Mouse (Mus musculus): ENCODE measurements around the gene Ncbp3. TPM values are rescaled to one million over a fixed set of nuclear protein-coding genes. Genes with fewer than 3 reads are reported as not detected.
"Not testable (repeated sequence)": the region's sequence is repeated elsewhere in the genome, so short reads cannot be mapped to it uniquely, and the experiment has no call there.

Ncbp3 gene
- polyA plus RNA-seq, 1 experiment from 2014 or later = 13.5 TPM

GRCm38 (mm10) chr11:73094231-73094995 is 46.8 kb downstream of the Ncbp3 start:
- H3K9me3 ChIP-seq (replicated peaks) = no peaks in the 10 kb centered on the region
- no peak for ATAC-seq (ENCODE audit: low FRiP score)
- no peak overlapping the region for H3K4me2 ChIP-seq (replicated peaks)
- 74% methylated on average over 11 of the region's 11 CpGs for WGBS
- no peak overlapping the region for H3K27ac ChIP-seq
- no peaks in the 10 kb centered on the region for H3K27me3 ChIP-seq
- no peak overlapping the region for H3K9ac ChIP-seq
- no peaks in the 10 kb centered on the region for H3K4me1 ChIP-seq
- no peaks in the 10 kb centered on the region for H3K36me3 ChIP-seq
- no peak overlapping the region for H3K4me3 ChIP-seq

- H3K27me3 ChIP-seq = no peaks in the 10 kb centered on the region
- whole genome bisulfite sequencing = 72% methylated on average over 5 of the region's 5 CpGs
- no peak for ATAC-seq (ENCODE audit: low FRiP score)
These were observed 51.3 kb downstream of the Ncbp3 start for GRCm38 (mm10) chr11:73098860-73099259.

GRCm38 (mm10) chr11:73099976-73100750 is 52.6 kb downstream of the Ncbp3 start:
- no peak overlapping the region for H3K9ac ChIP-seq
- no peak for ATAC-seq (ENCODE audit: low FRiP score)
- no peaks in the 10 kb centered on the region for H3K36me3 ChIP-seq
- H3K27me3 ChIP-seq = no peaks in the 10 kb centered on the region
- H3K4me3 ChIP-seq = no peak overlapping the region
- no peaks in the 10 kb centered on the region for H3K9me3 ChIP-seq (replicated peaks)
- no peak overlapping the region for H3K27ac ChIP-seq
- no peaks in the 10 kb centered on the region for H3K4me1 ChIP-seq
- H3K4me2 ChIP-seq (replicated peaks) = no peak overlapping the region
- 78% methylated on average over 14 of the region's 14 CpGs for WGBS

More at GRCm38 (mm10) chr11:73098860-73099259, 51.3 kb downstream of the Ncbp3 start:
- H3K36me3 ChIP-seq = no peaks in the 10 kb centered on the region
- H3K27ac ChIP-seq = no peak overlapping the region
- H3K9me3 ChIP-seq (replicated peaks) = no peaks in the 10 kb centered on the region
- no peak overlapping the region for H3K9ac ChIP-seq
- H3K4me1 ChIP-seq = no peaks in the 10 kb centered on the region
- no peak overlapping the region for H3K4me2 ChIP-seq (replicated peaks)
- no peak overlapping the region for H3K4me3 ChIP-seq

- no peaks in the 10 kb centered on the region for H3K36me3 ChIP-seq
- H3K9ac ChIP-seq = no peak overlapping the region
- no peaks in the 10 kb centered on the region for H3K4me1 ChIP-seq
- WGBS = 84% methylated on average over 4 of the region's 4 CpGs
- no peaks in the 10 kb centered on the region for H3K27me3 ChIP-seq
- no peak for ATAC-seq (ENCODE audit: low FRiP score)
- H3K4me3 ChIP-seq = no peak overlapping the region
- H3K4me2 ChIP-seq (replicated peaks) = no peak overlapping the region
- no peaks in the 10 kb centered on the region for H3K9me3 ChIP-seq (replicated peaks)
- H3K27ac ChIP-seq = no peak overlapping the region
These were observed 53.7 kb downstream of the Ncbp3 start for GRCm38 (mm10) chr11:73101308-73101707.

- H3K9me3 ChIP-seq (replicated peaks) = no peaks in the 10 kb centered on the region
- WGBS = 54% methylated on average over 3 of the region's 3 CpGs
These were observed 57.7 kb downstream of the Ncbp3 start for GRCm38 (mm10) chr11:73105246-73105645.

GRCm38 (mm10) chr11:73107358-73107757 is 59.8 kb downstream of the Ncbp3 start:
- not testable (repeated sequence) for H3K4me2 ChIP-seq (replicated peaks)

More at GRCm38 (mm10) chr11:73105246-73105645, 57.7 kb downstream of the Ncbp3 start:
- H3K36me3 ChIP-seq = no peaks in the 10 kb centered on the region
- no peak for ATAC-seq (ENCODE audit: low FRiP score)
- no peak overlapping the region for H3K4me3 ChIP-seq
- H3K9ac ChIP-seq = no peak overlapping the region
- no peak overlapping the region for H3K4me2 ChIP-seq (replicated peaks)
- H3K27ac ChIP-seq = no peak overlapping the region
- H3K27me3 ChIP-seq = no peaks in the 10 kb centered on the region
- H3K4me1 ChIP-seq = no peaks in the 10 kb centered on the region

GRCm38 (mm10) chr11:73108195-73108897 is 60.8 kb downstream of the Ncbp3 start:
- no peak overlapping the region for H3K4me2 ChIP-seq (replicated peaks)
- H3K9ac ChIP-seq = no peak overlapping the region
- H3K27me3 ChIP-seq = no peaks in the 10 kb centered on the region
- no peaks in the 10 kb centered on the region for H3K4me1 ChIP-seq
- no peak for ATAC-seq (ENCODE audit: low FRiP score)
- H3K36me3 ChIP-seq = no peaks in the 10 kb centered on the region
- H3K27ac ChIP-seq = no peak overlapping the region
- 70% methylated on average over 5 of the region's 5 CpGs for WGBS
- H3K4me3 ChIP-seq = no peak overlapping the region
- H3K9me3 ChIP-seq (replicated peaks) = no peaks in the 10 kb centered on the region

More at GRCm38 (mm10) chr11:73107358-73107757, 59.8 kb downstream of the Ncbp3 start:
- H3K27me3 ChIP-seq; H3K27ac ChIP-seq; H3K36me3 ChIP-seq; H3K9ac ChIP-seq; H3K4me1 ChIP-seq; H3K9me3 ChIP-seq (replicated peaks); ATAC-seq (ENCODE audit: low FRiP score); H3K4me3 ChIP-seq: not testable (repeated sequence)
- 44% methylated on average over 3 of the region's 3 CpGs for WGBS

GRCm38 (mm10) chr11:73108898-73109625 is 61.5 kb downstream of the Ncbp3 start:
- Histone ChIP-seq H3K4me2 (replicated peaks) (no peak overlapping the region), H3K27me3 (no peaks in the 10 kb centered on the region), H3K36me3 (no peaks in the 10 kb centered on the region), H3K9me3 (replicated peaks) (no peaks in the 10 kb centered on the region), H3K9ac (no peak overlapping the region), H3K4me1 (no peaks in the 10 kb centered on the region), H3K27ac (no peak overlapping the region), H3K4me3 (no peak overlapping the region)
- 83% methylated on average over 14 of the region's 14 CpGs for WGBS
- no peak for ATAC-seq (ENCODE audit: low FRiP score)

- H3K4me1 ChIP-seq = no peaks in the 10 kb centered on the region
- no peaks in the 10 kb centered on the region for H3K9me3 ChIP-seq (replicated peaks)
- no peak overlapping the region for H3K4me3 ChIP-seq
- ATAC-seq (ENCODE audit: low FRiP score) = no peak
- H3K27ac ChIP-seq = no peak overlapping the region
- no peak overlapping the region for H3K9ac ChIP-seq
- H3K4me2 ChIP-seq (replicated peaks) = no peak overlapping the region
- no peaks in the 10 kb centered on the region for H3K36me3 ChIP-seq
- WGBS = 78% methylated on average over 3 of the region's 3 CpGs
- H3K27me3 ChIP-seq = no peaks in the 10 kb centered on the region
These were observed 62.4 kb downstream of the Ncbp3 start for GRCm38 (mm10) chr11:73109941-73110340.

GRCm38 (mm10) chr11:73111414-73111813 is 63.8 kb downstream of the Ncbp3 start:
- Histone ChIP-seq H3K4me3 (no peak overlapping the region), H3K9ac (no peak overlapping the region), H3K36me3 (no peaks in the 10 kb centered on the region), H3K27me3 (no peaks in the 10 kb centered on the region), H3K9me3 (replicated peaks) (no peaks in the 10 kb centered on the region), H3K4me1 (no peaks in the 10 kb centered on the region), H3K4me2 (replicated peaks) (no peak overlapping the region), H3K27ac (no peak overlapping the region)
- 76% methylated on average over 6 of the region's 6 CpGs for WGBS
- no peak for ATAC-seq (ENCODE audit: low FRiP score)

- Histone ChIP-seq H3K36me3 (no peaks in the 10 kb centered on the region), H3K9ac (no peak overlapping the region), H3K4me2 (replicated peaks) (no peak overlapping the region), H3K27ac (no peak overlapping the region), H3K27me3 (no peaks in the 10 kb centered on the region), H3K4me1 (no peaks in the 10 kb centered on the region), H3K4me3 (no peak overlapping the region), H3K9me3 (replicated peaks) (no peaks in the 10 kb centered on the region)
- 91% methylated on average over 6 of the region's 6 CpGs for WGBS
- no peak for ATAC-seq (ENCODE audit: low FRiP score)
These were observed 78.9 kb downstream of the Ncbp3 start for GRCm38 (mm10) chr11:73126495-73126894.

GRCm38 (mm10) chr11:73131020-73131419 is 83.4 kb downstream of the Ncbp3 start:
- no peak for ATAC-seq (ENCODE audit: low FRiP score)
- Histone ChIP-seq H3K4me1 (peaks cover 11% of the 10 kb centered on the region; the same call in 1 of the 2 replicates), H3K27me3 (no peaks in the 10 kb centered on the region), H3K4me3 (no peak overlapping the region), H3K4me2 (replicated peaks) (no peak overlapping the region), H3K27ac (no peak overlapping the region), H3K36me3 (peaks cover 21% of the 10 kb centered on the region; the same call in 1 of the 2 replicates), H3K9me3 (replicated peaks) (no peaks in the 10 kb centered on the region), H3K9ac (no peak overlapping the region)
- 82% methylated on average over 7 of the region's 7 CpGs for WGBS

All from hindbrain, embryonic 12.5 days (tissue).